In genomic region chr11:49248226-49248973, GRCm38 (mm10) we compare ENCODE assay signal across 9 mouse cellular contexts. TPM values are rescaled to one million over a fixed set of nuclear protein-coding genes. Genes with fewer than 3 reads are reported as not detected.
A peak's percentile ranks its signal among the peaks of the same experiment; 100 is the strongest.
DNase-seq lines count a peak whose midpoint lies in the region; ATAC-seq lines count a peak whose summit lies in the region.
"Had no signal": no experiment of that assay in that cellular context is flagged by ENCODE, and none has a peak within 500 bp of the region (broad histone marks: within the 10 kb centered on the region; RNA-seq: fewer than 3 reads in every experiment).

No protein-coding gene starts in this region.

- DNase-seq in layer of hippocampus, adult 9-11 months: peak; percentile 65
- no peak for DNase-seq in layer of hippocampus, adult 9-10 months (ENCODE audit: low spot score)
- DNase-seq in adrenal gland, adult 2 months: peak; percentile 78
- DNase-seq in heart, postnatal 14 days: peak; percentile 46 to 52
- DNase-seq in thymus, postnatal 10 days (ENCODE audit: low spot score in 2 of 2): peak; percentile 36 to 44
- DNase-seq in cerebellum, postnatal 4 days (ENCODE audit: low spot score in 2 of 2): no peak

- H3K27me3 ChIP-seq in liver, embryonic 15.5 days: no peaks in the 10 kb centered on the region

- WGBS in liver, embryonic 15.5 days (ENCODE audit: insufficient replicate concordance): 51% methylated on average over 6 of the region's 6 CpGs

- H3K36me3 ChIP-seq in liver, embryonic 15.5 days (replicated peaks): peaks cover 15% of the 10 kb centered on the region

- no peaks in the 10 kb centered on the region for H3K9me3 ChIP-seq in liver, embryonic 15.5 days (replicated peaks)

- intact Hi-C loops in heart, postnatal 14 days (cut with DNase I): no loop called here

- peak overlapping the region; percentile 92 for H3K27ac ChIP-seq in liver, embryonic 15.5 days (replicated peaks)

- H3K4me3 ChIP-seq in liver, embryonic 15.5 days (replicated peaks): no peak overlapping the region

- peak overlapping the region; percentile 86 for H3K4me2 ChIP-seq in liver, embryonic 15.5 days

- peaks cover 91% of the 10 kb centered on the region for H3K4me1 ChIP-seq in liver, embryonic 15.5 days (replicated peaks)

- H3K9ac ChIP-seq in liver, embryonic 15.5 days: no peak overlapping the region

- no peak for ATAC-seq in liver, embryonic 15.5 days (ENCODE audit: insufficient read depth)
- ATAC-seq in cerebellum, adult (ENCODE audit: insufficient number of reproducible peaks, low FRiP score, low TSS enrichment): no peak

RNA-seq across cellular contexts. Expression of gene Mgat1, which starts 4.4 kb away (rescaled TPM):
- total RNA-seq in adrenal gland, adult 2 months (2021): 100 to 1,000 TPM; 115 to 119 TPM
- 173 and 211 TPM in 2 replicates for polyA plus RNA-seq in adrenal gland, adult 2 months (2012; rRNA removed)
- total RNA-seq in heart, postnatal 14 days (2021): 10 to 100 TPM; 59.3 to 68.4 TPM
- 35.1 and 45.6 TPM in 2 replicates for polyA plus RNA-seq in liver, embryonic 15.5 days (2015; fragmentation: Nextera tagmentation; extraction: Ambion mirVana)

RNA-seq across cellular contexts. Expression of gene Olfr1393, which starts 29.7 kb away (rescaled TPM):
- under 1 TPM in 1 of 2 experiments, not detected in 1; 0.32 TPM for total RNA-seq in adrenal gland, adult 2 months (2021)
- polyA plus RNA-seq in adrenal gland, adult 2 months (2012; rRNA removed): 0.04 TPM in 1 of 2 replicates, not detected in the other
- under 1 TPM; 0.32 to 0.48 TPM for total RNA-seq in heart, postnatal 14 days (2021)
- not detected in 2 replicates for polyA plus RNA-seq in liver, embryonic 15.5 days (2015; fragmentation: Nextera tagmentation; extraction: Ambion mirVana)

RNA-seq across cellular contexts. Expression of gene Olfr1392, which starts 36.7 kb away (rescaled TPM):
- total RNA-seq in adrenal gland, adult 2 months (2021): not detected
- polyA plus RNA-seq in adrenal gland, adult 2 months (2012; rRNA removed): 0.22 TPM in 1 of 2 replicates, not detected in the other
- not detected for total RNA-seq in heart, postnatal 14 days (2021)
- not detected in 2 replicates for polyA plus RNA-seq in liver, embryonic 15.5 days (2015; fragmentation: Nextera tagmentation; extraction: Ambion mirVana)

RNA-seq across cellular contexts. Expression of gene Zfp62, which starts 45.3 kb away (rescaled TPM):
- 10 to 100 TPM; 25.8 to 40.9 TPM for total RNA-seq in adrenal gland, adult 2 months (2021)
- 2.2 and 2.7 TPM in 2 replicates for polyA plus RNA-seq in adrenal gland, adult 2 months (2012; rRNA removed)
- total RNA-seq in heart, postnatal 14 days (2021): 10 to 100 TPM; 26.3 to 27.0 TPM
- polyA plus RNA-seq in liver, embryonic 15.5 days (2015; fragmentation: Nextera tagmentation; extraction: Ambion mirVana): 10.2 and 10.4 TPM in 2 replicates

RNA-seq across cellular contexts. Expression of gene Olfr10, which starts 56.1 kb away (rescaled TPM):
- total RNA-seq in adrenal gland, adult 2 months (2021): not detected
- not detected in 2 replicates for polyA plus RNA-seq in adrenal gland, adult 2 months (2012; rRNA removed)
- total RNA-seq in heart, postnatal 14 days (2021): not detected
- not detected in 2 replicates for polyA plus RNA-seq in liver, embryonic 15.5 days (2015; fragmentation: Nextera tagmentation; extraction: Ambion mirVana)
- polyA plus RNA-seq: gonadal fat pad, adult 2 months had no signal

Comparison
In these comparisons a context has a peak if more than half of its experiments do, and no peak if none do; other contexts are left out.
1. DNase-seq: peak in layer of hippocampus, adult 9-11 months (single experiment), adrenal gland, adult 2 months (single experiment), heart, postnatal 14 days (2 of 2) and thymus, postnatal 10 days (2 of 2); none in layer of hippocampus, adult 9-10 months (single experiment) and cerebellum, postnatal 4 days (0 of 2).